Mouse (Mus musculus): Measurements from ENCODE around the gene Plcd1. TPM values are rescaled to one million over a fixed set of nuclear protein-coding genes. Genes with fewer than 3 reads are reported as not detected.

Gene Plcd1
- polyA plus RNA-seq, 1 experiment: 15.9 TPM

DNA sequence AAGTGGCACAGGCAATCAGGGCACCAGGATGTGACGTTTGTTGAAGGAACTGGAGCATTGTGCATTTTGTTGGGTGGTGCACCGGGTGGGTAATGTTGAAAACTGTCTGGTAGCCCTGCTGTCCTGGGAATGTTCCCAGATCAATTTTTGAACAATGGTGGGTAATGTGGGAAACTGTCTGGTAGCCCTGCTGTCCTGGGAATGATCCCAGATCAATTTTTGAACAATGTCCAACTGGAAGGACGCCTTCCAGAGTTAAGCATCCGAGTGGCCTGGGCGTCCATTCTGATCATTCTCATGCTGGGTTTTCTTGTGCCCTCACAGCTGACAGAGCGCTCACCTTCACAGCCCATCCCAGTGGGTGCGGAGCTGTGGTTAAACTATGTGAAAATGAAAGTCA lies 66.0 kb downstream of the Plcd1 start:
- no peak for DNase-seq (ENCODE audit: extremely low spot score in 1 of 2, low spot score in 1 of 2)

DNA sequence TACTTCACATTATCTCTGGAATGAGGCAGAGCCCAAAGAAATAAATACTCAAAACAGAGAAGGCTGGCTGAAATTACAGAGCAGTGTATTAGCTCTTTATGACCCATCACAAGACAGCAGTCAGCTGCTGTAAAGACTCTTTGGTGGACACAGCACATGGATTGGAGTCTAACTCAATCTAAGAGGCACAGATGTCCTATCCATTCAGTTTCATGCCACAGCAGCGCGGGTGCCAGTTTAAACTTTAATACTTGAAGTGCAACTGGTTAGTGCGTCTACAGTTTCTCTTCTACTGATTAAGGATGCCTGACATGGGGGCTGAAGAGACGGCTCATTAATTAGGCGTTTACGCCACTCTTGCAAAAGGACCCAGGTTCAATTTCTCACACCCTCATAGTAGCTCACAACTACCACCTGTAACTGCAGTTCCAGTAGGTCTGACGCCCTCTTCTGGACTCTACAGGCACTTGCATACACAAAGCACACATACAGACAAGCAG lies 67.4 kb downstream of the Plcd1 start:
- no peak for DNase-seq (ENCODE audit: extremely low spot score in 1 of 2, low spot score in 1 of 2)

DNA sequence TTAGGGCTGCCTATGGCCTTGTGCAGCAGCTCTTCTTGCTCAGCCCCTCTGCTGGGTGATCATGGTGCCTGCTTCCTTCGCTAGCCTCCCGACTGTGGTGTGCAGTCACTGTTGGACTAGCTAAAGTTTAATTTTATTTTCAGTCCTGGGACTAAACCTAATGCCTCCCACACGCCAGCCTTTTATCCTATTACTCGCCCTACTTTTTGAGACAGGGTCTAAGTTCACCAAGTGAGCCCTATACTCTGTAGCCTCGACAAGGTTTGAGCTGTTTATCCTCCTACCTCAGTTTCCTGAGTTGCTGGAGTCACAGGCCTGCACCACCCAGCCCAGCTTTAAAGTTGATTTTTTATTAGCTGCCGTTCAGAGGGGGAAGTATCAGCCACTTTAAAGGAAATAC lies 68.0 kb downstream of the Plcd1 start:
- DNase-seq (ENCODE audit: extremely low spot score in 1 of 2, low spot score in 1 of 2): no peak

- no peak for DNase-seq (ENCODE audit: extremely low spot score in 1 of 2, low spot score in 1 of 2)
These were observed 71.6 kb downstream of the Plcd1 start for GRCm38 (mm10) chr9:119021731-119022130.

Other genes starting within 250 kb of the Plcd1 start
- gene Ctdspl, start 167.0 kb downstream of the Plcd1 start, polyA plus RNA-seq (2012; rRNA removed): 30.1 and 33.7 TPM in 2 replicates
- 9.1 and 10.1 TPM in 2 replicates for gene Vill, start 40.7 kb downstream of the Plcd1 start, polyA plus RNA-seq (2012; rRNA removed)
- gene Dlec1, start 9.0 kb upstream of the Plcd1 start, polyA plus RNA-seq (2012; rRNA removed): 3.5 and 4.6 TPM in 2 replicates
- gene Acaa1b, start 63.6 kb upstream of the Plcd1 start, polyA plus RNA-seq (2012; rRNA removed): 0.80 and 1.7 TPM in 2 replicates
- gene Gm47289, start 65.7 kb upstream of the Plcd1 start, polyA plus RNA-seq (2012; rRNA removed): not detected in 2 replicates
- gene Slc22a13, start 115.6 kb upstream of the Plcd1 start, polyA plus RNA-seq (2012; rRNA removed): not detected in 2 replicates
- gene Oxsr1, start 228.9 kb upstream of the Plcd1 start, polyA plus RNA-seq (2012; rRNA removed): 46.6 and 51.5 TPM in 2 replicates
- gene Acaa1a, start 246.2 kb upstream of the Plcd1 start, polyA plus RNA-seq (2012; rRNA removed): 132 and 141 TPM in 2 replicates
- 5.2 and 5.5 TPM in 2 replicates for gene Myd88, start 247.9 kb upstream of the Plcd1 start, polyA plus RNA-seq (2012; rRNA removed)

All from frontal cortex, adult 2 months (tissue).